Mouse (Mus musculus): ENCODE measurements at regions not wholly inside any gene's neighbourhood (a gene's known extent, or its start where the extent isn't known, plus 50 kb on each side); places are given as distances from the start of the nearest gene placed in this dataset.
A peak's percentile ranks its signal among the peaks of the same experiment; 100 is the strongest.

DNA sequence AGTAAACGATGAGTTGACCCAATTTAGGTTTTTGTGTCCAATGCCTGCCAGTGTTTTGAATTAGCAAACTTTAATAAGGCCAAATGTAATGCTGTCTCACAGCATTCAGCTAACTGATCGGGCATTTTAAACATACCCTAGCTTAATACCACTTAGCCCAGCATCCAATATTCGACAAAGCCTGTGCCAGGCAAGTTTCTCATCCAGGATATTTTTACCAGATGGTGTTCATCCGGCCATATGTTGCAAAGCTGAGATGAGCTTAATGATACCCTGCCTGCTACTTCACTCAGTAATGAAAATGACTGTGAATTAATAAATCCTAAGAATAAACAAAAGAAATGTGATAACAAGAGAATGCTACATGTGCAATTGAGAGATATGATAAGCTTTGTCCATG is 116.8 kb downstream of the Tpm3-rs7 start:
- no peaks in the 10 kb centered on the region for H3K4me1 ChIP-seq (replicated peaks)
- H3K9me3 ChIP-seq = no peaks in the 10 kb centered on the region
- H3K27me3 ChIP-seq = no peaks in the 10 kb centered on the region
- no peak overlapping the region for H3K4me2 ChIP-seq (replicated peaks)
- no peaks in the 10 kb centered on the region for H3K36me3 ChIP-seq
- H3K27ac ChIP-seq = no peak overlapping the region
- WGBS = 79% methylated on average over 4 of the region's 4 CpGs
- no peak overlapping the region for H3K4me3 ChIP-seq (replicated peaks)
- no peak for ATAC-seq
- no peak overlapping the region for H3K9ac ChIP-seq (replicated peaks)

DNA sequence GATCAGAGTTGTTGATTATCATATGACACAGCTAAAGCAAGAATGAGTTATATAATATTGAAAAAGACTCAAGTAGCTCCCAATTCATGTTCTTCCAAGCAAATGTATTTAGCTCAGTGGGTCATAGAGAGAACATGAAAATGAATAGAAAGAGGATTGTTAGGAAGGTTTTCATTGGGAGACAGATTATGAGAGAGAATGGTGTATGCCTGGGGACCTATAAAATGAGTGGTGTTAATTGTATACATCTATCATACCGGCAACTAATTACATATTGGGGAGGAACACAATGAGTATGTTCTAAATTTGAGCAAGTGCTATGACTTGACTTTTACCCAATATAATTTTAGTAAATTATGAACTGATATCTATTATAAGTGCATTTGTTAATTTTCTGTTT is 127.9 kb downstream of the Tpm3-rs7 start:
- 86% methylated on average over 1 of the region's 1 CpGs for WGBS
- no peak overlapping the region for H3K4me2 ChIP-seq (replicated peaks)

DNA sequence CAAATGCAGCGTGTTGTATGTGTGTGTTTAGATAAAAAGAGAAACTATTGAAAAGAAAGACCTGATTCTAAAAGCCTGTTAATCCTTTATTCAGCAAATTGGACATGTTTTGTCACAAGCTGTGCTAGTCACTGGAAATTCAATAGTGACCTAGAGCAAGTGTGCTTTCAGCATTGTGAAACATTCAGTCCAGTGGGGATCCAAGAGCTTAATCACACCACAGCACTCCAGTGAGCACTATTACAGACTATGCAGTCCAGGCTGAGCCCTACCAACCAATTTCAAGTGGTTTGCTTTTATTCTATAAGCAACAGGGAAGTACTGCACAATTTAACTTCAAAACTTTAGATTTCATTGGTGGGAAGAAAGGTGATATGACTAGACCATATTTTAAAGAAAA is 140.5 kb downstream of the Tpm3-rs7 start:
- no peak overlapping the region for H3K4me2 ChIP-seq (replicated peaks)
- H3K27ac ChIP-seq = no peak overlapping the region
- H3K4me1 ChIP-seq (replicated peaks) = no peaks in the 10 kb centered on the region
- no peaks in the 10 kb centered on the region for H3K27me3 ChIP-seq
- no peak for ATAC-seq
- H3K9ac ChIP-seq (replicated peaks) = no peak overlapping the region
- no peaks in the 10 kb centered on the region for H3K36me3 ChIP-seq
- no peaks in the 10 kb centered on the region for H3K9me3 ChIP-seq
- H3K4me3 ChIP-seq (replicated peaks) = no peak overlapping the region
- WGBS = 47% methylated on average over 1 of the region's 1 CpGs

More for the DNA sequence above, 127.9 kb downstream of the Tpm3-rs7 start:
- H3K4me3 ChIP-seq (replicated peaks) = no peak overlapping the region
- no peaks in the 10 kb centered on the region for H3K4me1 ChIP-seq (replicated peaks)
- ATAC-seq = no peak
- H3K9me3 ChIP-seq = no peaks in the 10 kb centered on the region
- H3K36me3 ChIP-seq = no peaks in the 10 kb centered on the region
- H3K27ac ChIP-seq = no peak overlapping the region
- no peaks in the 10 kb centered on the region for H3K27me3 ChIP-seq
- H3K9ac ChIP-seq (replicated peaks) = no peak overlapping the region

DNA sequence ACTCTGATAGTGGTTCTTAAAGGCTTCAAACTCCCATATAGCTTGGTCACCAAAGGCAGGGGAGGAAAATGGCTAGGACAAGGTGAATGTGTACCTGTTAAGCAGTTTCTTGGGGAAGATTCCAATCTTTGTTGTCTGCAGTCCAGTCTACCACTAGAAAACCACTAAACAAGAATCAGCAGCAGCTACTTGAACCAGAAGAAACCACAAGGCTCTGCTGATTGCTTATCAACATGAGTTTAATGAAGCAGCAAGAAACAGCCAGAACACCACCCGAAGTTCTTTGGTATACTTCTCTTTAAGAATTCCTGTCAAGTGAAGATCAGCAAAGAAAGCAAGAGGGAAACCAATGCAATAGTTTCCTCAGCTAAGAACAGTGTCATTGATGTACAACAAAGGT is 143.1 kb downstream of the Tpm3-rs7 start:
- no peak for ATAC-seq
- H3K27ac ChIP-seq = no peak overlapping the region
- WGBS = 85% methylated on average over 1 of the region's 1 CpGs

DNA sequence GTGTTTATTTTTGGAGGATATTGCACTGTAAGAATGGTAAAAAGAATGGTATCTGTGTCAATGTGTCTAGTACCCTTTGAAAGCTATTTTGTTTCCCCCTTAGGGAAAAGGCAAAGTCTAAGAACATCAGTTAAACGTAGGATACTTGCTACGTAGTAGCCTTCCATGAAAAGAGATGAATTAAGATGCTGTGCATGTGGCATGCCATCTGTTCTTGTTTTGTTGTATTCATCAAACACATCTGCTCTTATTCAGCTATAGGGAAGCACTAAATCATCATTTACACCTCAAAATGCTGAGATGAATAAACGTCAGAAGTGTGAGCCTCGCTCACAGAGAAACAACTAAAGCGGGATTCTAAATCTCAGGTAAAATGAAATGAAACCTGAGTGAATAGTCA is 154.7 kb downstream of the Tpm3-rs7 start:
- 0 out of 2 replicates have a peak, but pooled peaks have one; percentile 65 for ATAC-seq
- Histone ChIP-seq H3K9ac (replicated peaks) (no peak overlapping the region), H3K27ac (no peak overlapping the region), H3K4me3 (replicated peaks) (no peak overlapping the region), H3K27me3 (no peaks in the 10 kb centered on the region), H3K4me1 (replicated peaks) (0 out of 2 replicates have a peak, but pooled peaks cover 3% of the 10 kb centered on the region), H3K36me3 (no peaks in the 10 kb centered on the region), H3K4me2 (replicated peaks) (no peak overlapping the region), H3K9me3 (no peaks in the 10 kb centered on the region)
- WGBS = 43% methylated on average over 5 of the region's 5 CpGs

More for the DNA sequence above, 143.1 kb downstream of the Tpm3-rs7 start:
- no peaks in the 10 kb centered on the region for H3K4me1 ChIP-seq (replicated peaks)
- H3K4me2 ChIP-seq (replicated peaks) = no peak overlapping the region
- H3K36me3 ChIP-seq = no peaks in the 10 kb centered on the region
- no peak overlapping the region for H3K4me3 ChIP-seq (replicated peaks)
- no peak overlapping the region for H3K9ac ChIP-seq (replicated peaks)
- no peaks in the 10 kb centered on the region for H3K27me3 ChIP-seq
- no peaks in the 10 kb centered on the region for H3K9me3 ChIP-seq

DNA sequence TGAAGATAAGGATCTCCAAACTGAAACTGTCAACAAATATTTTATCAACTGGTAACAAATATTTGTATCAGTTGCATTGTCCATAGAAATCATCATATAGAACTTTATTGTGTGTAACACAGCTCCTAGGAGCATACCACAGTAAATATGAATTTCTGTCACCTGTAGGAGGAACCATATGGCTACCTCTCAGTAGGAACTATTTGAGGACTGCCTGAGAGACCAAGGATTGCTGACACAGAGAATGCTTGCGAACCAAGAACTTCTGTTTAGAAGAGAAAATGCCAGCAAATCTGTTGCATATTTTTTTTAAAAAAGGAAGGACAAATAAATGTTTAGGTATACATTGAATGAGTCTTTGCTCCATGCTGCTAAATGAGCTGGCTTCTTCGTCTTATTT is 155.6 kb downstream of the Tpm3-rs7 start:
- no peaks in the 10 kb centered on the region for H3K9me3 ChIP-seq
- H3K27ac ChIP-seq = no peak overlapping the region
- no peaks in the 10 kb centered on the region for H3K36me3 ChIP-seq
- no peak overlapping the region for H3K4me3 ChIP-seq (replicated peaks)
- ATAC-seq = no peak
- H3K4me2 ChIP-seq (replicated peaks) = no peak overlapping the region
- 0 out of 2 replicates have a peak, but pooled peaks cover 3% of the 10 kb centered on the region for H3K4me1 ChIP-seq (replicated peaks)
- 94% methylated on average over 2 of the region's 2 CpGs for WGBS
- H3K27me3 ChIP-seq = no peaks in the 10 kb centered on the region
- H3K9ac ChIP-seq (replicated peaks) = no peak overlapping the region

DNA sequence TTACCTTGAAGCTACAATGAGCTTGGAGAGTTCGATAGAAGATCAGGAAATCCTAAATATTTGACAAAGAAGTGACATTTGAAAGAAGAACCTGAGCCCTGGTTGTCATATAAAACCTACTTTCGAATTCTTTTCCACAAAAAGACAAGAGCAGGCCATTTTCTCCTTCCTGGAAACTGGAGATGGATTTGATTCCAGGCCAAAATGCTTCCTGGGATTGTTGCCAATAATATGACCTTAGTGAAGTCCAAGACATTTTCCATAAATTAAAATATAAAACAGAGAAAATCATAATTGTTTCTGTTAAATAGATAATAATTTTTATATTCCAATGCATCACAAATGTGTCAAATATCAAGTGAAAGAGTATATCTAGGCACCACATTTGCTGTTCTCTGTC is 172.2 kb downstream of the Tpm3-rs7 start:
- ATAC-seq = no peak
- H3K4me1 ChIP-seq (replicated peaks) = no peaks in the 10 kb centered on the region
- H3K9me3 ChIP-seq = no peaks in the 10 kb centered on the region
- no peak overlapping the region for H3K27ac ChIP-seq
- H3K27me3 ChIP-seq = no peaks in the 10 kb centered on the region
- no peak overlapping the region for H3K9ac ChIP-seq (replicated peaks)
- H3K4me3 ChIP-seq (replicated peaks) = no peak overlapping the region
- H3K4me2 ChIP-seq (replicated peaks) = no peak overlapping the region
- H3K36me3 ChIP-seq = no peaks in the 10 kb centered on the region
- whole genome bisulfite sequencing = 79% methylated on average over 2 of the region's 2 CpGs

DNA sequence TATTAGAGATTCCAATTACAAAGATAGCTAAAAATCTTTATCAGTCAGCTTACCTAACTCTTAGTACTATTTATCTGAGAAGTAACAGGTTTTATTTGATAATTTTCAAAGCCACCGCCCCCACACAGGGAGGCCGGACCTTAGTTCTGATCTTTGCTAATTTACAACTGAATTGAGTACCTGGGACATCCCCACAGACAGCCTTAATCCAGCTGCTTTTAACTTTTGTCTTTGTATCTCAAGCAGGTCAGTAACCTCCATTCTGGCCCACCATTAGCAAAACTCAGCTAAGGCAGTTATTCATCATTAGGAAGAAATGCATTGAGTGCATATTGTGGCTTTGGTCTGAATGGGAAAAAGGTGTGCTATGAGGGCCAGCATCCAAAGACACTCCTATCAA is 189.4 kb downstream of the Tpm3-rs7 start:
- 91% methylated on average over 2 of the region's 2 CpGs for WGBS
- no peak for ATAC-seq
- no peak overlapping the region for H3K27ac ChIP-seq

More for the DNA sequence above, 189.4 kb downstream of the Tpm3-rs7 start:
- Histone ChIP-seq H3K4me2 (replicated peaks) (no peak overlapping the region), H3K4me1 (replicated peaks) (no peaks in the 10 kb centered on the region), H3K4me3 (replicated peaks) (no peak overlapping the region), H3K36me3 (no peaks in the 10 kb centered on the region), H3K27me3 (no peaks in the 10 kb centered on the region), H3K9me3 (no peaks in the 10 kb centered on the region), H3K9ac (replicated peaks) (no peak overlapping the region)
